Mouse (Mus musculus) retina, embryonic 14.5 days (tissue): ENCODE results near the gene Ube2j1.
A peak's percentile ranks its signal among the peaks of the same experiment; 100 is the strongest.

ENCODE experiments used
- DNase-seq: peaks from one replicate; pipeline ENCODE4 v3.0.0-alpha.2; 2015; ENCODE audit warnings: low spot score

Gene Ube2j1

GRCm38 (mm10) chr4:33012484-33012883 is 18.7 kb upstream of the Ube2j1 start:
- no peak for DNase-seq

GRCm38 (mm10) chr4:33018361-33018999 is 12.7 kb upstream of the Ube2j1 start:
- DNase-seq, result peak; percentile 95

- DNase-seq, result no peak
Measured at GRCm38 (mm10) chr4:33024420-33024819, 6.8 kb upstream of the Ube2j1 start.

- DNase-seq, result no peak
Measured at GRCm38 (mm10) chr4:33029104-33029503, 2.1 kb upstream of the Ube2j1 start.

DNA sequence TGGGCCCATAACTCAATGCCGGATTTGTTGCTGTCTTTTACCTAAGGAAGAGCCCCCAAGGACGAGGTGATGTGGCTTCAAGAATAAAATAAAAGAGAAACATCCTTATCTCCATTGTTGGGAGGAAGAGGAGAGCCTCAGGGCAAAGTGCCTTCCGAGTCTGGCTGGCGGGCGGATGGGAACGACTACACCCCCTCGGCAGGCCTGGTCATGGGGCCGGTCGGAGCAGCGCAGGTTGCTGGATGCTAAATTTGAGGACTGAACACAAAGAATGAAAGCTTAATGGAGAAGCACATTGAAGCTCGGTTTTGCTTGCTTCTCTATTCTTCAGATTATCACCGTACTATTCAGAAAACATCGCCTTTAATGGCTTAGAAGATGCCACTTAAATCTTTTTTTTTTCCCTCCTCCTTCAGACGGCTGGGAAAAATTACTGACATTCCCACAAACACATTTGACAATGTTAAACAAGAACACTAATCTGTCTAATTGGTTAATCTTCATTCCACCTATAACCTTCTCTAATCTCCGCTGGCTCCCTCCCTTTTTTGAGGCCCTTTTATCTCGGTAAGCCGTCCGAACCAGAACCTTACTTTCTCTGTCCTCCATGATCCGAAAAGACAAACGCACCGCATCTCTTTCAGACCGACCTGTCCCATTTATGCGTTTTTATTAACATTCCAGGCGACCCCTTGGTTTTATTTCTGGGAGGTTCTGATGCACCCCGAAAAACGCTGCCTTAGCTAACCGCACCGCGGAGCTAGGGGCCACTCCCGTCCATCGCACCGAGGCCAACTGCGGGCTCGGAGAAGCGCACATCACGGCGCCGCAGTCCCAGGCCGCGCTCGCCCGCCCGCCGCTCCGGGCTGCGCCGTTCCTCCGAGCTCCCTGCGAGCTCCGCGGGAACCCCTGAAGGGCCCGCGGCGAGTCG is 687 bp upstream of the Ube2j1 start:
- DNase-seq, result peak; percentile 58

DNA sequence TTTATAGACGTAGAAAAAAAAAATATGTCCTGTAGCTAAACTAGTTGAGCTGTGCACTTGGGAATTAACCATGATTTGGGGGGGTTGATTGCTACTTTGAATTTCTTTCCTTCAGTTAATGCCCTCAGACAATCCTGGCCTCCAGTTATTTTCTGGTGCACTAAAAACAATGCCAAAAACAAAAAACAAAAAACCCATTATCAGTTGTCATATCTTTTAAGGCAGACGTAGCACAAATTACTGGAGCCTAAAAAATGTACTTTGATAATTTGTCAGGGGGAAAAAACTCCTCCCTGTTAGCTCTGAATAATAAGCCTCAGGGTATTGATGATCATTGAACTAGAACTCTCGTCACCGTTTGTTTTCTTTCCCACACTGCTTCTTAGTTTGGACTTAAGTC is 829 bp downstream of the Ube2j1 start:
- peak; percentile 40 for DNase-seq

GRCm38 (mm10) chr4:33033515-33033914 is 2.3 kb downstream of the Ube2j1 start:
- DNase-seq, result no peak

- no peak for DNase-seq
Measured at GRCm38 (mm10) chr4:33039826-33040225, 8.6 kb downstream of the Ube2j1 start.

DNA sequence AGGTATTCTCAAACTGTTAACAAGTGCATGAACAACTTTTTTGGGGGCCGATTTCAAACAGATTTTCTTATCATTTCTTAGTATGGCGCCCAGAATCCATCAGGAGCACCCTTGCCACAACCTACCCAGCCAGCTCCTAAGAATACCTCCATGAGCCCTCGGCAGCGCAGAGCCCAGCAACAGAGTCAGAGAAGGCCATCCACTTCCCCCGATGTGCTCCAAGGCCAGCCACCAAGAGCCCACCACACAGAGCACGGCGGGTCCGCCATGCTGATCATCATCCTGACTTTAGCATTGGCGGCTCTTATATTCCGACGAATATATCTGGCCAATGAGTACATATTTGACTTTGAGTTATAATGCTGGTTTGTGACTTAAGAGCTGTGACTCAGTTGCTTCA is 18.4 kb downstream of the Ube2j1 start:
- no peak for DNase-seq

DNA sequence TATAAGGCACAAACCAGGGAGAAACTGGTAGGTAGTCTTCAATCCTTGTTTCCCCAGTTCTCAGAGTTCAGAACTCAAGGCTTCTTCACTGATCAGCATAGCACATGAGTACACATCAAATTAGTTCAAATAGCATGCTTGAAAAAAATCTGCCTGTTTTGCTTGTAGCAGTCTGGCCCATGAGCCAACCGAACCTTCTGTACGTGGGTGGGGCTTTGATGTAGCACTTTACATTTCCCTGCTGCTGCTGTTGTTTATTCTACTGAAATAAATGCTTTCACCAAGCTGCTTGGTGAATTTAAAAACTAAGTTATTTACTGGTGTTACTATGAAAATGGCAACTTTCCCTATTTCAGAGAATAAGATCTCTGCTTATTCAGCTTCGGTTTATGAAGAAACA is 20.8 kb downstream of the Ube2j1 start:
- DNase-seq, result no peak

DNA sequence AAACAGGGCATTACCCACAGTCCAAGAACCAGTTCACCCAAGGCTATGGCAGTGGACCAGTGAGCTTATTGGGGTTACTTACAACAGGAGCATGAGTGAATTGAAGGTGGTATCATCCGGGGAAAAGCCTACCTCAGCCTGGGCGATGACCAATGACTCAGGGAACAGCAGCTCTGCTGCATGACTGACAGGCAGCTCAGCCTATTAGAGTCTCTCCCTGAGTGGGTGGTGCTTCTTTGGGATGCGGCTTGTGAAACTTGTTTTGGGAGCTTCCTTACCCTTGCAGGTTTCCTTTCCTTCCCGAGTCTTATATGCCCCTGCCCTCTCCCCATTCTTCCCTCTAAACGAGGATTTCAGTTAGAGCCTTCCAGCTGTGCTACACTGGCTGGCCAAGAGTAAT is 21.4 kb downstream of the Ube2j1 start:
- DNase-seq, result no peak

GRCm38 (mm10) chr4:33054426-33054825 is 23.2 kb downstream of the Ube2j1 start:
- DNase-seq, result no peak

DNA sequence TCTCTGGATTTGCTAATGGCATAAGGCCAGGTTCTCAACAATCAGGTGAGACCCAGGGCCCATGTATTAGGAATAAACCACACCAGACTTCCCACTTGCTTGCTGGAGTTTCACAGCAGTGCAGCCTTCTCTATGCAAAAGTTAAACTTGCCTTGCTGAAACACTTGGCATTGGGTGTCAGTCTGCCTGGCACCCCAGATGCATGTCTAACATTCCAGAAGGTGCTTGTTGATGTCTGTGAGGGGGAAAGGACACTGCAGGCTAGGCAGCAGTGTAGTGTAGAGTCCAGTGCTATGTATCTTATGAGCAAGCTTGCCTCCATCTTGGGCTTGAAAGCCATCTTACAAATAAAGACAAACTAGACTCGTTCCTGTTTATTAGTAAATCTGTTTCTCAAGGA is 25.1 kb downstream of the Ube2j1 start:
- no peak for DNase-seq

DNA sequence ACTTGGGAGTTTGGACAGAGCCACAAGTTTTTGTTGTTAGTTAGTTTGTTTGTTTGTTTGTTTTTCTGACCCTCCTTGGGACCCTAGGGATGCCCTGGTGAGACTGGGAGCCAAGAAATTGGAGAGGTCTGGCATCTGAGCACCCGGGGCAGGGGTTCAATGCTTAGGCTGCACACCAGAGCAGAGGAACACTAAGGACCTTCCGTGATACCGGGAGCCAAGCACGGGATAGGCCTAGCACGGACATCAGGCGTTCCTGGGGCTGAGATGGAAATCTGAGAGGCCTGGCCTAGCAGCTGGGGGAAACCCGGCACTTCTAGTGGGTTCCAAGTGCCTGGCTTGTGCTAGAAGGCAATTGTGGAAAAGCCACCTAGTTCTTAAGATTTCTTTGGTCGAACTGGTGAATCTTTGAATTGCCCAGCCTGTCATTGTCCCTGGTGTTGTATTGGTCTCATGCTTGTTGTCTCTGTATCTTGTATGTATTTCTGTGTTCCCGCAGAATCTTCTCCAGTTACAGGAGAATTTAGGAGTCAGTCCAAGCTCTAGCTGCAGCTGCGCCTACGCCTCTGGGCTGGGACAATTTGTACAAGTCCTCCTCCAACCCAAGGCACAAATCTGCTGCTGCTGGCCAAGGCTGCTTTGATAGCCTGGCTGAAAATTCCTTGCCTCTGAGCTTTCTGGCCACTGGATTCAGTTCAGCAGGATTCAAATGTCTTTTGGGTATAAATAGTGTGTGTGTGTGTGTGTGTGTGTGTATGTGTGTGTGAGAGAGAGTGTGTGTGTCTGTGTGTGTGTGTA is 26.9 kb downstream of the Ube2j1 start:
- no peak for DNase-seq

DNA sequence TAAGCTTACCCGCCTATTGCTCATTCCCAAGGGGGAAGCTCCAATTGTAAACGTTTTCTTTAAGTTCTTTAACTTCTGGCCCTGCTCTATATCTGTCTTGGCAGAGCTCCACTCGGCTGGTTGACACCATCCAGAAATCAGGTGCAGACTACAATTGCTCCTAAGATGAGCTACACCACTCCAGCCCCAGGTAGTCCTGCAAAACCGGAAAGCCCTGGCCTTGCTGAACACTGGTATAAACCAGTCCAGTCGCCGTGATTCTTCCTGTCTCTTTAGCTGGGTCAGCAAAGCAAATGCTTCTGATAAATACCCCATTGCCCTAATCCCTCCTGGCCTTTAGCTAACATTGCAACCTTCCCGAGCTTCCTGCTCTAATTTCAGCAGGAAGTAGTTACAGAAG is 29.9 kb downstream of the Ube2j1 start:
- DNase-seq, result no peak

GRCm38 (mm10) chr4:33062981-33063380 is 31.8 kb downstream of the Ube2j1 start, which contains the start of gene Gabrr2:
TSS of gene Gabrr2 (plus strand) at chr4:33062999.
- DNase-seq, result no peak

GRCm38 (mm10) chr4:33064986-33065385 is 33.8 kb downstream of the Ube2j1 start:
- DNase-seq, result no peak

GRCm38 (mm10) chr4:33066223-33066960 is 35.2 kb downstream of the Ube2j1 start:
- no peak for DNase-seq

GRCm38 (mm10) chr4:33067331-33067730 is 36.1 kb downstream of the Ube2j1 start:
- DNase-seq, result no peak

- DNase-seq, result no peak
Measured at GRCm38 (mm10) chr4:33067826-33068225, 36.6 kb downstream of the Ube2j1 start.

GRCm38 (mm10) chr4:33068894-33069293 is 37.7 kb downstream of the Ube2j1 start:
- no peak for DNase-seq

DNA sequence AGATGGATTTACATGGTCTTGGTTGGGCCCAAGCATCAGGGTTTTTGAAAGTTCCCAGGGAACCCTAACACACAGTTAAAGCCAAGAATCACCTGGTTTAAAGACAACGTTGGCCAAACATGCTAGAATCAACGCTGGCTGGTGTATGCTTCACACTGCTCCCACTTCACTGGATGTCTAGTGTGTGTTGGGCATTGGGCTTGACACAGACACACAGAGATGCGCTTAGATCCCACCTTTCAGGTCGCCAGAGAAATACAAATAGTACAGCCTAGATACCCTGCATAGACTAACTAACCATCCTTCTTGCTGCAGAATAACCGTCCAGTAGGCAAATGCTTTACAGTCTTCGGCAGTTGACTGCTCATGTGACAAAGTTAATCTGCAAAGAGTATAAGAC is 39.1 kb downstream of the Ube2j1 start:
- no peak for DNase-seq
